Mouse (Mus musculus) spleen, adult 2 months (tissue): ENCODE data around the gene Necab2. TPM values are rescaled to one million over a fixed set of nuclear protein-coding genes. Genes with fewer than 3 reads are reported as not detected.
A peak's percentile ranks its signal among the peaks of the same experiment; 100 is the strongest.

Experiments
- DNase-seq, 2 experiments: peaks; one replicate each; pipeline versions ENCODE4 v3.0.0 to v3.0.0-alpha.2; 2012 to 2021; ENCODE audit warnings: low spot score in 2 of 2, low read depth in 1 of 2
- H3K27ac ChIP-seq: fragments of 200-500 bp; 2 replicates; pipeline ENCODE4 v1.5.1; 2012; ENCODE audit warnings: low read length, inconsistent platforms; ENCODE audit not compliant: insufficient read depth
- H3K27me3 ChIP-seq: fragments of 200-500 bp; 2 replicates; pipeline ENCODE4 v1.6.1; 2012; ENCODE audit warnings: mild to moderate bottlenecking, moderate library complexity, low read length, inconsistent platforms; ENCODE audit not compliant: control insufficient read depth, insufficient read depth
- H3K36me3 ChIP-seq: fragments of 200-500 bp; 2 replicates; pipeline ENCODE4 v1.6.1; 2012; ENCODE audit warnings: mild to moderate bottlenecking, low read length, inconsistent platforms; ENCODE audit not compliant: control insufficient read depth, insufficient read depth
- H3K4me1 ChIP-seq: fragments of 200-500 bp; 2 replicates; pipeline ENCODE4 v1.6.1; 2011; ENCODE audit warnings: inconsistent platforms; ENCODE audit not compliant: control insufficient read depth, insufficient read depth, insufficient read length
- H3K4me3 ChIP-seq: fragments of 200-500 bp; 2 replicates; pipeline ENCODE4 v1.5.1; 2011; ENCODE audit warnings: mild to moderate bottlenecking, inconsistent platforms; ENCODE audit not compliant: insufficient read depth, insufficient read length; ENCODE audit errors: extremely low read depth
- CTCF ChIP-seq: fragments of 200-500 bp; IDR thresholded peaks from 2 replicates; pipeline ENCODE4 v1.5.1; 2011; ENCODE audit warnings: mild to moderate bottlenecking, inconsistent platforms; ENCODE audit not compliant: insufficient read depth, insufficient read length, insufficient replicate concordance; ENCODE audit errors: extremely low read depth
- POLR2A ChIP-seq: fragments of 200-500 bp; IDR thresholded peaks from 2 replicates; pipeline ENCODE4 v1.6.1; 2011; ENCODE audit warnings: low read depth, low read length, inconsistent platforms
- WGBS: fragments of 180-500 bp; shearing (Covaris S2); methylation state at CpG from one replicate; pipeline ENCODE4 v1.1.7; 2018; 5-methylcytosine and 5-hydroxymethylcytosine counted together
- polyA plus RNA-seq: library from polyadenylated mRNA; depleted of rRNA; stranded (reverse); fragments of >200 nt; gene quantifications from 2 replicates; pipeline ENCODE4 v1.2.3, GENCODE M21; 2012; rRNA removed

Gene Necab2
- polyA plus RNA-seq, 1 experiment = 0.23 TPM

- DNase-seq = no peak
- WGBS = 94% methylated on average over 9 of the region's 9 CpGs
- no peaks in the 10 kb centered on the region for H3K27me3 ChIP-seq
- TF ChIP-seq CTCF = no peak
- no peak for TF ChIP-seq POLR2A
- H3K27ac ChIP-seq = no peak overlapping the region
- peaks cover 64% of the 10 kb centered on the region for H3K36me3 ChIP-seq
- no peaks in the 10 kb centered on the region for H3K4me1 ChIP-seq
- no peak overlapping the region for H3K4me3 ChIP-seq
These were observed 64.0 kb downstream of the Necab2 start for GRCm38 (mm10) chr8:119510471-119510870.

- Histone ChIP-seq H3K27me3 (no peaks in the 10 kb centered on the region), H3K27ac (no peak overlapping the region), H3K4me3 (no peak overlapping the region), H3K36me3 (peaks cover 67% of the 10 kb centered on the region), H3K4me1 (no peaks in the 10 kb centered on the region)
- TF ChIP-seq CTCF (no peak), POLR2A (no peak)
- 90% methylated on average over 7 of the region's 7 CpGs for WGBS
- no peak for DNase-seq
These were observed 65.2 kb downstream of the Necab2 start for GRCm38 (mm10) chr8:119511722-119512121.

GRCm38 (mm10) chr8:119513405-119513804, 66.9 kb downstream of the Necab2 start:
- TF ChIP-seq CTCF = no peak
- no peak for TF ChIP-seq POLR2A

GRCm38 (mm10) chr8:119514940-119515339, 68.4 kb downstream of the Necab2 start:
- Histone ChIP-seq H3K27ac (no peak overlapping the region), H3K4me3 (no peak overlapping the region), H3K4me1 (no peaks in the 10 kb centered on the region), H3K27me3 (no peaks in the 10 kb centered on the region), H3K36me3 (peaks cover 71% of the 10 kb centered on the region)
- TF ChIP-seq CTCF = no peak
- no peak for TF ChIP-seq POLR2A
- WGBS = 89% methylated on average over 3 of the region's 3 CpGs
- no peak for DNase-seq

More at GRCm38 (mm10) chr8:119513405-119513804, 66.9 kb downstream of the Necab2 start:
- Histone ChIP-seq H3K36me3 (peaks cover 73% of the 10 kb centered on the region), H3K27ac (no peak overlapping the region), H3K4me3 (no peak overlapping the region), H3K4me1 (no peaks in the 10 kb centered on the region), H3K27me3 (no peaks in the 10 kb centered on the region)
- DNase-seq = no peak
- WGBS = 92% methylated on average over 4 of the region's 4 CpGs

- no peaks in the 10 kb centered on the region for H3K4me1 ChIP-seq
- no peak overlapping the region for H3K27ac ChIP-seq
- no peak for DNase-seq
- H3K36me3 ChIP-seq = peaks cover 72% of the 10 kb centered on the region
- H3K27me3 ChIP-seq = no peaks in the 10 kb centered on the region
- WGBS = 94% methylated on average over 3 of the region's 3 CpGs
- TF ChIP-seq CTCF (no peak), POLR2A (no peak)
- no peak overlapping the region for H3K4me3 ChIP-seq
These were observed 69.2 kb downstream of the Necab2 start for GRCm38 (mm10) chr8:119515767-119516166.

- no peak for DNase-seq
- Histone ChIP-seq H3K36me3 (peaks cover 75% of the 10 kb centered on the region), H3K4me1 (no peaks in the 10 kb centered on the region), H3K27me3 (no peaks in the 10 kb centered on the region), H3K27ac (no peak overlapping the region), H3K4me3 (no peak overlapping the region)
- WGBS = 90% methylated on average over 5 of the region's 5 CpGs
- TF ChIP-seq POLR2A = no peak
- TF ChIP-seq CTCF = no peak
These were observed 70.2 kb downstream of the Necab2 start for GRCm38 (mm10) chr8:119516674-119517073.

GRCm38 (mm10) chr8:119520102-119520501, 73.6 kb downstream of the Necab2 start:
- Histone ChIP-seq H3K4me1 (no peaks in the 10 kb centered on the region), H3K4me3 (no peak overlapping the region), H3K27me3 (no peaks in the 10 kb centered on the region), H3K27ac (no peak overlapping the region), H3K36me3 (peaks cover 73% of the 10 kb centered on the region)
- DNase-seq = no peak
- WGBS = 93% methylated on average over 7 of the region's 7 CpGs
- TF ChIP-seq CTCF (0 out of 2 replicates have a peak, but pooled peaks have one; percentile 7), POLR2A (no peak)

Other genes with a start within 250 kb of the Necab2 start
- gene Hsbp1, start 102.2 kb upstream of the Necab2 start, polyA plus RNA-seq = 39.1 and 57.8 TPM in 2 replicates
- 17.8 and 23.6 TPM in 2 replicates for gene Mlycd, start 51.8 kb upstream of the Necab2 start, polyA plus RNA-seq
- gene Osgin1, start 12.6 kb upstream of the Necab2 start, polyA plus RNA-seq = 15.6 and 20.7 TPM in 2 replicates
- gene Slc38a8, start 55.0 kb downstream of the Necab2 start, polyA plus RNA-seq = 0.13 and 0.29 TPM in 2 replicates
- 40.5 and 48.5 TPM in 2 replicates for gene Mbtps1, start 112.0 kb downstream of the Necab2 start, polyA plus RNA-seq
- 29.9 and 39.7 TPM in 2 replicates for gene Hsdl1, start 128.5 kb downstream of the Necab2 start, polyA plus RNA-seq
- gene Dnaaf1, start 128.5 kb downstream of the Necab2 start, polyA plus RNA-seq = not detected in 2 replicates
- 28.7 and 37.1 TPM in 2 replicates for gene Taf1c, start 158.5 kb downstream of the Necab2 start, polyA plus RNA-seq
- not detected in 2 replicates for gene Adad2, start 166.0 kb downstream of the Necab2 start, polyA plus RNA-seq
- gene Kcng4, start 189.0 kb downstream of the Necab2 start, polyA plus RNA-seq = 0.13 and 0.16 TPM in 2 replicates
- gene Wfdc1, start 219.6 kb downstream of the Necab2 start, polyA plus RNA-seq = 5.8 and 11.8 TPM in 2 replicates